Mouse (Mus musculus): Measurements from ENCODE around the gene Skor1. TPM values are rescaled to one million over a fixed set of nuclear protein-coding genes. Genes with fewer than 3 reads are reported as not detected.

Gene Skor1
- polyA plus RNA-seq, 1 experiment from 2014 or later, result not detected

- H3K4me2 ChIP-seq (replicated peaks; ENCODE audit: low read depth, low read length), result no peak overlapping the region
- H3K36me3 ChIP-seq (ENCODE audit: insufficient read depth, low read length), result no peaks in the 10 kb centered on the region
- ATAC-seq (ENCODE audit: low FRiP score, low TSS enrichment), result no peak
- no peaks in the 10 kb centered on the region for H3K27me3 ChIP-seq (ENCODE audit: insufficient read depth, low read length)
- H3K27ac ChIP-seq (ENCODE audit: low read length), result no peak overlapping the region
- WGBS, result 86% methylated on average over 4 of the region's 4 CpGs
- H3K4me3 ChIP-seq (ENCODE audit: low read length), result no peak overlapping the region
- no peak overlapping the region for H3K9ac ChIP-seq (replicated peaks; ENCODE audit: low read length)
- H3K4me1 ChIP-seq (ENCODE audit: insufficient read depth, low read length), result peaks cover 5% of the 10 kb centered on the region; the same call in 1 of the 2 replicates
- no peaks in the 10 kb centered on the region for H3K9me3 ChIP-seq (ENCODE audit: low read length)
Measured at GRCm38 (mm10) chr9:63099344-63099743, 49.4 kb downstream of the Skor1 start.

DNA sequence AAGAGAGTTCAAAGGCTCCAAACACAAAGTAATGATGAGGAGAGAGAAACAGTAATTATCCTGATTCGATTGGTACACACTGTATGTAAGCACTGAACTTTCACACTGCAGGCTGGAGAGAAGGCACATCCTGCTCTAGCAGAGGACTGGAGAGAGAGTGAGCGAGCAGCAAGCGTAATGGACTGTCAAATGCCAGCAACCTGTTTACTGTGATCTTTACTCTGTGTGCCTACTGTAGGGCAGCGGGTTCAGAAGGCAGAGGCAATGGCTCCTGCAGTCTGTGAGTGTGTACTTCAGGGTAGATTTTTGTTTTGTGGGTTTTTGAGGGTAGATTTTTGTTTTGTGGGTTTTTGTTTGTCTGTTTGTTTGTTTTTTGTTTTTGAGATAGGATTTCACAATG lies 49.9 kb downstream of the Skor1 start:
- WGBS, result 82% methylated on average over 4 of the region's 4 CpGs
- no peak overlapping the region for H3K9ac ChIP-seq (replicated peaks; ENCODE audit: low read length)
- no peak overlapping the region for H3K27ac ChIP-seq (ENCODE audit: low read length)

DNA sequence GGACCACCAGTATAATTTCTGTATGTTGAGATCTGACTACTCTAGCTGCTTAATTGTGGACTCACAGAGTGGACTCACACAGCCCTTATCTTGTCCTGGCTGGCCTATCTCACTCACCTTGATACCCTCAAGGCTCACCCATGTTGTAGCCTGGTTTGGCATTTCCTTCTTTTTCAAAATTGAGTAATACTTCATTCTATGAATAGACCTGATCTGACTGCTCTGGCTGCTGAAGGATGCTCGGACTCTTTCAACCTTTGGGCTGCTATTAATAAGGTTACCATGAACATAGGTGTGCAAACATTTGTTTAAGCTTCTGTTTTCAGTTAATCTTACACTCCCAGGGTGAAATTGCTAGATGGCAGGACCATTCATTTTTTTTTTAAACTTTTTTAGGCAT lies 51.6 kb downstream of the Skor1 start:
- Histone ChIP-seq H3K27me3 (ENCODE audit: insufficient read depth, low read length) (no peaks in the 10 kb centered on the region), H3K36me3 (ENCODE audit: insufficient read depth, low read length) (no peaks in the 10 kb centered on the region), H3K9ac (replicated peaks; ENCODE audit: low read length) (no peak overlapping the region), H3K9me3 (ENCODE audit: low read length) (no peaks in the 10 kb centered on the region), H3K4me1 (ENCODE audit: insufficient read depth, low read length) (peaks cover 14% of the 10 kb centered on the region), H3K27ac (ENCODE audit: low read length) (no peak overlapping the region), H3K4me3 (ENCODE audit: low read length) (no peak overlapping the region), H3K4me2 (replicated peaks; ENCODE audit: low read depth, low read length) (no peak overlapping the region)
- 86% methylated on average over 1 of the region's 1 CpGs for WGBS
- ATAC-seq (ENCODE audit: low FRiP score, low TSS enrichment), result no peak

More for the DNA sequence above, 49.9 kb downstream of the Skor1 start:
- Histone ChIP-seq H3K4me3 (ENCODE audit: low read length) (no peak overlapping the region), H3K36me3 (ENCODE audit: insufficient read depth, low read length) (no peaks in the 10 kb centered on the region), H3K4me2 (replicated peaks; ENCODE audit: low read depth, low read length) (no peak overlapping the region), H3K9me3 (ENCODE audit: low read length) (no peaks in the 10 kb centered on the region), H3K4me1 (ENCODE audit: insufficient read depth, low read length) (peaks cover 5% of the 10 kb centered on the region; the same call in 1 of the 2 replicates), H3K27me3 (ENCODE audit: insufficient read depth, low read length) (no peaks in the 10 kb centered on the region)
- no peak for ATAC-seq (ENCODE audit: low FRiP score, low TSS enrichment)

DNA sequence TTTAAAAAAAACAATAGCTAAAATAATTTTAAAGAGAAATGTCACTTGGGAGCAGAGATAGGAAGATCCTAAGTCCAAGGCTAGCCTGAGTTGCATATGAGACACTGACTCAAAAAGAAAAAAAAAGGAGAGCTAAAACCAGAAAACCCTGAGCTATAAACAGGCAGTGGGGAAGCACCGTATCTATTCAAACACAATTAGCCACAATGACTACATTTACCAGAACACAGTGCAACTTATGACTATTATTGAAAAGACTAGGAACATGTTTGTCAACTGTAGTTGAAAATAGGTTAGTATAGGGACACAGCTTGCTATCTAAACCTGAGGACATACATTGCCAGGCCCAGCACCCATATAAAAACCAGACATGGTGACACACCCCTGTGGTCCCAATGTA lies 54.7 kb downstream of the Skor1 start:
- no peaks in the 10 kb centered on the region for H3K36me3 ChIP-seq (ENCODE audit: insufficient read depth, low read length)
- H3K27me3 ChIP-seq (ENCODE audit: insufficient read depth, low read length), result no peaks in the 10 kb centered on the region
- no peaks in the 10 kb centered on the region for H3K9me3 ChIP-seq (ENCODE audit: low read length)
- ATAC-seq (ENCODE audit: low FRiP score, low TSS enrichment), result no peak
- H3K9ac ChIP-seq (replicated peaks; ENCODE audit: low read length), result no peak overlapping the region
- H3K4me2 ChIP-seq (replicated peaks; ENCODE audit: low read depth, low read length), result no peak overlapping the region
- peaks cover 31% of the 10 kb centered on the region for H3K4me1 ChIP-seq (ENCODE audit: insufficient read depth, low read length)
- no peak overlapping the region for H3K4me3 ChIP-seq (ENCODE audit: low read length)
- 97% methylated on average over 1 of the region's 1 CpGs for WGBS
- H3K27ac ChIP-seq (ENCODE audit: low read length), result no peak overlapping the region

DNA sequence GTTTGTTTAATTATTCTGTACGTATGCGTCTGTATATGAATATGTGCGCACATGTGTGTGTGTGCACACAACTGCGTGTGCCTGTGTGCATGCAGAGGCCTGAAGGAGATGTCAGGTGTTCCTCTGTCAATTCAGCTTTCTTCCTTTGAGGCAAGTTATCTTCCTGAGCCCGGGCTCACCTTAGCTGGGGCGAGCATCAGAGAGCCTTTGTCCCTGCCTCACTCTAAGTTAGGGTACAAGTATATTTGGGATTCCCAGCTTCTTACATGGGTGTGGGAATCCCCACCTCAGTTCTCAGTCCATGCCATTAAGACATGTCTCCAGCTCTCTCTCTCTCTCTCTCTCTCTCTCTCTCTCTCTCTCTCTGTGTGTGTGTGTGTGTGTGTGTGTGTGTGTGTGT lies 56.2 kb downstream of the Skor1 start:
- Histone ChIP-seq H3K9ac (replicated peaks; ENCODE audit: low read length) (peak overlapping the region; percentile 55; the same call in 1 of the 2 replicates), H3K4me1 (ENCODE audit: insufficient read depth, low read length) (peaks cover 31% of the 10 kb centered on the region), H3K9me3 (ENCODE audit: low read length) (no peaks in the 10 kb centered on the region), H3K4me3 (ENCODE audit: low read length) (peak overlapping the region; percentile 33), H3K27ac (ENCODE audit: low read length) (peak overlapping the region; percentile 95), H3K36me3 (ENCODE audit: insufficient read depth, low read length) (no peaks in the 10 kb centered on the region), H3K4me2 (replicated peaks; ENCODE audit: low read depth, low read length) (peak overlapping the region; percentile 52), H3K27me3 (ENCODE audit: insufficient read depth, low read length) (no peaks in the 10 kb centered on the region)
- 0 out of 2 replicates have a peak, but pooled peaks have one; percentile 17 for ATAC-seq (ENCODE audit: low FRiP score, low TSS enrichment)
- 6% methylated on average over 6 of the region's 6 CpGs for WGBS

- Histone ChIP-seq H3K4me1 (ENCODE audit: insufficient read depth, low read length) (peaks cover 31% of the 10 kb centered on the region), H3K9ac (replicated peaks; ENCODE audit: low read length) (peak overlapping the region; percentile 55), H3K4me3 (ENCODE audit: low read length) (peak overlapping the region; percentile 33), H3K27ac (ENCODE audit: low read length) (peak overlapping the region; percentile 95), H3K9me3 (ENCODE audit: low read length) (no peaks in the 10 kb centered on the region), H3K27me3 (ENCODE audit: insufficient read depth, low read length) (no peaks in the 10 kb centered on the region), H3K36me3 (ENCODE audit: insufficient read depth, low read length) (no peaks in the 10 kb centered on the region), H3K4me2 (replicated peaks; ENCODE audit: low read depth, low read length) (peak overlapping the region; percentile 52)
- ATAC-seq (ENCODE audit: low FRiP score, low TSS enrichment), result peak; percentile 91
- under 1% methylated on average over 13 of the region's 13 CpGs for WGBS
Measured at GRCm38 (mm10) chr9:63091971-63092528, 56.7 kb downstream of the Skor1 start.

DNA sequence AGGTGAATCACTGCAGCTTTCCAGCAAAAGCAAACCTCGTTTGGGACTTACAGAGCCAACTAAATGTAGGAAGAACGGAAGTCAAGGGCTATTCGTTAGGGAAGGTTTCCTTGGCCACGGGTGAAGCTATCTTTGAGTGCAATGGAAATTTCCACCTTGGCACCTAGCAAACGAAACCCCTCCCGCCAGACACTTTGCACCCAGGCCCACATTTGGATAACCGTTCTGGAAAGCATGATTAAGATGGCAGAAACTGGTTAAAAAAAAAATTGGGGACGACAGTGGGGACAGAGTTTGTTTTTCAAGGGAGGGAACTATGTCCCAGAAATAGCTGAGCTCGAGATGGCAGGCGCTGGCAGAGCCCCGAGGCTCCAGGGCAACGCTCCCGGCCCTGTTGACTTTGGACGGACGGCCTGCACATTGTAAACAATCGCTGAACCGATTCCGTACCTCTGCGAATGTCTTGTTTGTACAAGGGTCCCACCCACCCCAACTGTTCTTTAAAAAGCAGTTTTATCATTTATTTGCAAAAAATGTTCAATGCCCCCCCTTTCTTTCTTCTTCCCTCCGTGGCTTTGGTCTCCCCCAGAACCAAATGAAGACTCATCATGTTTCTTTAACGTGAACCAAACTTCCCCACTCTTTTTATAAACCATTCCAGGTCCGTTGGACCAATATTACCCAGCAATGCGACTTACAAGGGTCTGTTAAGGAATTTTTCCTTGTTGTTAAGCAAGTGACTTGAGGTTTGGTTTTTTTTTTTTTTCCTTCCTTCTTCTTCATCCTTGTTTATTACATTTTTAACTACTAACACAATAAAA lies 57.5 kb downstream of the Skor1 start:
- Histone ChIP-seq H3K9ac (replicated peaks; ENCODE audit: low read length) (peak overlapping the region; percentile 55; the same call in 1 of the 2 replicates), H3K27ac (ENCODE audit: low read length) (peak overlapping the region; percentile 95), H3K4me1 (ENCODE audit: insufficient read depth, low read length) (peaks cover 31% of the 10 kb centered on the region), H3K9me3 (ENCODE audit: low read length) (no peaks in the 10 kb centered on the region), H3K4me3 (ENCODE audit: low read length) (peak overlapping the region; percentile 33), H3K27me3 (ENCODE audit: insufficient read depth, low read length) (no peaks in the 10 kb centered on the region), H3K4me2 (replicated peaks; ENCODE audit: low read depth, low read length) (peak overlapping the region; percentile 52), H3K36me3 (ENCODE audit: insufficient read depth, low read length) (no peaks in the 10 kb centered on the region)
- 13% methylated on average over 23 of the region's 23 CpGs for WGBS
- ATAC-seq (ENCODE audit: low FRiP score, low TSS enrichment), result no peak

DNA sequence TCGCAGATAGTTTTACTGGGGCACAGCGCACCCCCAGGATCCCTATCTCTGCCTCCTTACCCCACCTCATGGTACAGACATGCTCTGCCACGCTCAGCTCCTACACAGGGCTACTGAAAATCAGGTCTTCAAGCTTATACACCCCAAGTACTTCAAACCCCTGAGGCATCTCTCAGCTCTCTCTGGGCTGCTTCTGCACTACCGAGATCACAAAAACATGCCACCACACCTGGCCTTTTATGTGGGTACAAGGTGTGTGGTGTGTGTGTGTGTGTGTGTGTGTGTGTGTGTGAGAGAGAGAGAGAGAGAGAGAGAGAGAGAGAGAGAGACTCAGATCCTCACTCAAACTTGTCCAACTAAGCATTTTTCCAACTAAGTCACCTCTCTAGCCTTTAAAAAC lies 59.6 kb downstream of the Skor1 start:
- no peak overlapping the region for H3K4me3 ChIP-seq (ENCODE audit: low read length)
- H3K27ac ChIP-seq (ENCODE audit: low read length), result no peak overlapping the region
- H3K9ac ChIP-seq (replicated peaks; ENCODE audit: low read length), result no peak overlapping the region
- no peak overlapping the region for H3K4me2 ChIP-seq (replicated peaks; ENCODE audit: low read depth, low read length)
- no peaks in the 10 kb centered on the region for H3K36me3 ChIP-seq (ENCODE audit: insufficient read depth, low read length)
- no peak for ATAC-seq (ENCODE audit: low FRiP score, low TSS enrichment)
- peaks cover 25% of the 10 kb centered on the region for H3K4me1 ChIP-seq (ENCODE audit: insufficient read depth, low read length)
- 95% methylated on average over 4 of the region's 4 CpGs for WGBS
- no peaks in the 10 kb centered on the region for H3K27me3 ChIP-seq (ENCODE audit: insufficient read depth, low read length)
- no peaks in the 10 kb centered on the region for H3K9me3 ChIP-seq (ENCODE audit: low read length)

Data from kidney, embryonic 16.5 days (tissue).